Mouse (Mus musculus) embryo, embryonic 10 days (tissue): Measurements from ENCODE around the gene Usp45.

Source experiments
- DNase-seq: peaks from one replicate; pipeline ENCODE4 v3.0.0-alpha.2; 2015; ENCODE audit warnings: low spot score

Usp45 gene

GRCm38 (mm10) chr4:21793631-21794030 is 26.7 kb downstream of the Usp45 start:
- DNase-seq: no peak

GRCm38 (mm10) chr4:21801013-21801412 is 34.1 kb downstream of the Usp45 start:
- DNase-seq: no peak

GRCm38 (mm10) chr4:21801620-21802019 is 34.7 kb downstream of the Usp45 start:
- DNase-seq: no peak

GRCm38 (mm10) chr4:21807204-21807603 is 40.2 kb downstream of the Usp45 start:
- peak; percentile 8 for DNase-seq

- DNase-seq: no peak
Measured at GRCm38 (mm10) chr4:21810608-21811007, 43.7 kb downstream of the Usp45 start.

- DNase-seq: no peak
Measured at GRCm38 (mm10) chr4:21812635-21813034, 45.7 kb downstream of the Usp45 start.

GRCm38 (mm10) chr4:21814029-21814428 is 47.1 kb downstream of the Usp45 start:
- peak; percentile 90 for DNase-seq

GRCm38 (mm10) chr4:21826616-21827015 is 59.7 kb downstream of the Usp45 start:
- DNase-seq: no peak

- DNase-seq: no peak
Measured at GRCm38 (mm10) chr4:21832844-21833243, 65.9 kb downstream of the Usp45 start.

GRCm38 (mm10) chr4:21847481-21848286 is 80.7 kb downstream of the Usp45 start, which contains the start of gene Pnisr:
TSS of gene Pnisr (plus strand) at chr4:21847583.
- DNase-seq: peak; percentile 98

GRCm38 (mm10) chr4:21848287-21848630 is 81.3 kb downstream of the Usp45 start:
- DNase-seq: peak; percentile 94

- DNase-seq: no peak
Measured at GRCm38 (mm10) chr4:21857481-21857880, 90.5 kb downstream of the Usp45 start.

- no peak for DNase-seq
Measured at GRCm38 (mm10) chr4:21865226-21865625, 98.3 kb downstream of the Usp45 start.

GRCm38 (mm10) chr4:21878776-21879175 is 111.8 kb downstream of the Usp45 start:
- DNase-seq: no peak

- DNase-seq: peak; percentile 82
Measured at GRCm38 (mm10) chr4:21879565-21880220, 112.7 kb downstream of the Usp45 start, which contains the start of gene Coq3. TSS of gene Coq3 (plus strand) at chr4:21879673.

- no peak for DNase-seq
Measured at GRCm38 (mm10) chr4:21882806-21883205, 115.8 kb downstream of the Usp45 start.

- no peak for DNase-seq
Measured at GRCm38 (mm10) chr4:21885831-21886230, 118.9 kb downstream of the Usp45 start.
